Mouse (Mus musculus): ENCODE results near the gene Nav2.

Gene Nav2

GRCm38 (mm10) chr7:49538360-49538759 lies 629.8 kb downstream of the Nav2 start:
- no peak for DNase-seq

- no peak for DNase-seq
Observed at GRCm38 (mm10) chr7:49540181-49540580, 631.7 kb downstream of the Nav2 start.

- no peak for DNase-seq
Observed at GRCm38 (mm10) chr7:49542135-49542534, 633.6 kb downstream of the Nav2 start.

- no peak for DNase-seq
Observed at GRCm38 (mm10) chr7:49544775-49545705, 636.5 kb downstream of the Nav2 start.

GRCm38 (mm10) chr7:49545706-49546097 lies 637.2 kb downstream of the Nav2 start:
- DNase-seq: no peak

GRCm38 (mm10) chr7:49548397-49548796 lies 639.9 kb downstream of the Nav2 start:
- DNase-seq: no peak

- no peak for DNase-seq
Observed at GRCm38 (mm10) chr7:49553236-49553981, 644.9 kb downstream of the Nav2 start.

- no peak for DNase-seq
Observed at GRCm38 (mm10) chr7:49558240-49558640, 649.7 kb downstream of the Nav2 start.

- DNase-seq: no peak
Observed at GRCm38 (mm10) chr7:49558895-49559294, 650.4 kb downstream of the Nav2 start.

- DNase-seq: no peak
Observed at GRCm38 (mm10) chr7:49560012-49560411, 651.5 kb downstream of the Nav2 start.

- no peak for DNase-seq
Observed at GRCm38 (mm10) chr7:49562404-49562803, 653.9 kb downstream of the Nav2 start.

- DNase-seq: no peak
Observed at GRCm38 (mm10) chr7:49562851-49563250, 654.3 kb downstream of the Nav2 start.

GRCm38 (mm10) chr7:49565084-49565483 lies 656.6 kb downstream of the Nav2 start:
- DNase-seq: no peak

- DNase-seq: no peak
Observed at GRCm38 (mm10) chr7:49565798-49566197, 657.3 kb downstream of the Nav2 start.

- no peak for DNase-seq
Observed at GRCm38 (mm10) chr7:49567346-49568034, 659.0 kb downstream of the Nav2 start.

- DNase-seq: no peak
Observed at GRCm38 (mm10) chr7:49569646-49570045, 661.1 kb downstream of the Nav2 start.

GRCm38 (mm10) chr7:49571606-49572005 lies 663.1 kb downstream of the Nav2 start:
- DNase-seq: no peak

- no peak for DNase-seq
Observed at GRCm38 (mm10) chr7:49575226-49575625, 666.7 kb downstream of the Nav2 start.

GRCm38 (mm10) chr7:49577096-49577495 lies 668.6 kb downstream of the Nav2 start:
- DNase-seq: no peak

GRCm38 (mm10) chr7:49581951-49582350 lies 673.4 kb downstream of the Nav2 start:
- no peak for DNase-seq

- no peak for DNase-seq
Observed at GRCm38 (mm10) chr7:49582551-49582950, 674.0 kb downstream of the Nav2 start.

- no peak for DNase-seq
Observed at GRCm38 (mm10) chr7:49583176-49583575, 674.7 kb downstream of the Nav2 start.

GRCm38 (mm10) chr7:49586530-49587120 lies 678.1 kb downstream of the Nav2 start:
- DNase-seq: no peak

Measured in thymus, adult 18-20 months (tissue).